Mouse (Mus musculus) adipocyte (in vitro differentiated cells): ENCODE results near the gene Primpol.

Source experiments
- DNase-seq: peaks from one replicate; pipeline ENCODE4 v3.0.0-alpha.2; 2016; ENCODE audit warnings: low spot score

Primpol gene

GRCm38 (mm10) chr8:46562333-46562732 is 54.7 kb downstream of the Primpol start:
- no peak for DNase-seq

GRCm38 (mm10) chr8:46559428-46559827 is 57.6 kb downstream of the Primpol start:
- DNase-seq = no peak

- no peak for DNase-seq
Observed at GRCm38 (mm10) chr8:46552441-46552765, 64.6 kb downstream of the Primpol start.

- DNase-seq = peak; percentile 100
Observed at GRCm38 (mm10) chr8:46551615-46552440, 65.2 kb downstream of the Primpol start, which contains the start of gene Cenpu. Cenpu (plus strand) TSS chr8:46552028.

GRCm38 (mm10) chr8:46551029-46551428 is 66.0 kb downstream of the Primpol start:
- peak; percentile 71 for DNase-seq

GRCm38 (mm10) chr8:46550058-46550457 is 67.0 kb downstream of the Primpol start:
- no peak for DNase-seq

- DNase-seq = peak; percentile 88
Observed at GRCm38 (mm10) chr8:46547245-46547644, 69.8 kb downstream of the Primpol start.

- DNase-seq = no peak
Observed at GRCm38 (mm10) chr8:46546431-46547176, 70.4 kb downstream of the Primpol start.

- no peak for DNase-seq
Observed at GRCm38 (mm10) chr8:46545854-46546253, 71.2 kb downstream of the Primpol start.

GRCm38 (mm10) chr8:46543662-46544061 is 73.3 kb downstream of the Primpol start:
- DNase-seq = no peak

- DNase-seq = no peak
Observed at GRCm38 (mm10) chr8:46543191-46543590, 73.8 kb downstream of the Primpol start.

- DNase-seq = peak; percentile 76
Observed at GRCm38 (mm10) chr8:46539701-46540100, 77.3 kb downstream of the Primpol start.

GRCm38 (mm10) chr8:46533926-46534325 is 83.1 kb downstream of the Primpol start:
- DNase-seq = no peak

GRCm38 (mm10) chr8:46530541-46530940 is 86.5 kb downstream of the Primpol start:
- no peak for DNase-seq

- DNase-seq = no peak
Observed at GRCm38 (mm10) chr8:46529508-46529907, 87.5 kb downstream of the Primpol start.

GRCm38 (mm10) chr8:46526821-46527220 is 90.2 kb downstream of the Primpol start:
- no peak for DNase-seq

GRCm38 (mm10) chr8:46526098-46526497 is 90.9 kb downstream of the Primpol start:
- DNase-seq = no peak
